Mouse (Mus musculus) brain, embryonic 18.5 days (tissue): ENCODE results near the gene Pbx2.

Source experiments
- DNase-seq: peaks from one replicate; pipeline ENCODE4 v3.0.0-alpha.2; 2012; ENCODE audit warnings: low read depth, low spot score

The Pbx2 gene

GRCm38 (mm10) chr17:34603375-34604060 lies 12.5 kb downstream of the Pbx2 start, which contains the start of gene Rnf5:
Rnf5 (minus strand) TSS chr17:34603690.
- DNase-seq: peak; percentile 100

DNA sequence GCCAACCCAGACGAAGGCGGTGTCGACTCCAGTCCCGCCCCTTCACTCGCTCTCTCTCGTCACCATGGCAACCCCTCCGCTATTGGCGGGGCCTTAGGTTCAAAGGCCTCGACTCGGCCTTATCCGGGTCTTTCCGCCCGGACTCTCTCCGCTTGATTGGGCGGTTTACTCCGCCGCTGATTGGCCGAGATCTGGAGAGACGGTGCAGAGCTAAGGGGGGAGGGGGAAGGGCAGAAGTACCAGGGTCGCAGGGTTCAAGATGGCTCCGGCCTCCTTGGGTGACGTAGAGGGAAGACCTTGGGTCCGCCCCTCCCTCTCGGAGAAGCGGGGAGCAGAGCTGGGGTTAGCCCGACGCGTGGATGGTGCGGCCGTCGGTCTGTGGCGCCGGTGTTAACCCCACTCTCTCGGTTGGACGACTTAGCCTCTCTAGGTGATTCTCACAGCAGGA lies 13.0 kb downstream of the Pbx2 start, which contains the start of gene Agpat1:
Agpat1 (plus strand) TSS at position 202 of the 448 bp plus-strand sequence.
- no peak for DNase-seq

GRCm38 (mm10) chr17:34604511-34605237 lies 13.6 kb downstream of the Pbx2 start:
- no peak for DNase-seq

DNA sequence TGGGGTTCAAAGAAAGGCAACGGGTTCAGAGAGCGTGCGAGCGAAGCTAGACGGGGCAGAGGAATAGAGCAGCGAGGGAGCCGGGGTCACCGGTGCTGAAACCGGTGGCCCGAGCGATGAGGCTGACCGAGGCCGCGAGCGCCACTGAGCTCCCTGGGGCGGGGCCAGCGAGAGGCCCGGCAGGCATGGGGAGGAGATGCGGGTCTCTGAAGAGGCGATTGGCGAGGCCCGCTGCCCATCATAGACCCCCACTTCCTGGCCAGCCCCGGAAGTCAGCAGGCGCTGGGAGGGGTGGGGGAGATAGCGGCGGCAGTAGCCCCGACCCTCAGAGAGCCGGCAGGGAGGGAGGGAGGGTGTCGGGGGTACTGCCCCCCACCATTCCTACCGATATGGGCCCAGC lies 14.5 kb downstream of the Pbx2 start:
- peak; percentile 92 for DNase-seq

DNA sequence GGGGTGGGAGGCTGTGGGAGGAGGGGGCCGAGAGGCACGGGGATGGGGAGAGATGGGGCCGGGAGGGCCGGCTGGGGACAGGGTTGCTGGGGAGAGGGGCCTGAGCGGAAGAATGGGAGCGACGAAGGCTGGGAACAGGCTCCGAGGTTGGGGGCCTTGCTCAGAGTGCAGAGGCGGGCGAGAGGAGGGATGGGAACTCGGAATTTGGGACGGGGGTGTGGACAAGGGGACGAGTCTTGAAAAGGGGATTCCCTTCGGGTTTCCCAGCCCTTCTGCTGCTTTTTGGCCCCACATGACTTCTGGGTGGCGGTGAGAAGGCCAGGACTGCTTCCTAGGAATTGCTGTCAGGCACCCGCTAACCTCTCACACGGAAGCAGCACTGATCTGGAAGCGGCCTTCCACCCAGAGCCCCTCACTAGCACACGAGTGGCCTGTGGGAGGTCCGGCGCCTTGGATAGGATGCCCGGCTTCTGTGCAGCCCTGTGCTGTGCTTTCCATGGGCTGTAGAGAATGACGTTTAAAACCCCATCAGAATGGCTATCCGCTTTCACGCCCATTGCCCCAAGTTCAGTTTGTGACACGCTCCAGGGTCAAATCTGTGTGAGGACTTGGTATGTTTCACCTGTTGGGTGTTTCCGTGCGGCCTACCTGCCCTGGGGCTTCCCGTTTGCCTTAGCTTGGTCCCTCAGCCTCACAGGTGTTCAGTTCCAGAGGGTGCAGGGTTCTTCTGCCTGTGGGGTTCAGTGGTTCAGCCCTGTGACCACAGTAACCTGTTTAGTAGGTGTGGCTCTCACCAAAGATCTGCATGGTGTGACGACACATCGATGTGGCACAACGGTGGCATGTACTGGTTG lies 15.3 kb downstream of the Pbx2 start:
- no peak for DNase-seq

GRCm38 (mm10) chr17:34607997-34608396 lies 16.9 kb downstream of the Pbx2 start:
- no peak for DNase-seq

GRCm38 (mm10) chr17:34611050-34611449 lies 20.0 kb downstream of the Pbx2 start:
- no peak for DNase-seq

- DNase-seq: no peak
Observed at GRCm38 (mm10) chr17:34613054-34613645, 22.1 kb downstream of the Pbx2 start.

DNA sequence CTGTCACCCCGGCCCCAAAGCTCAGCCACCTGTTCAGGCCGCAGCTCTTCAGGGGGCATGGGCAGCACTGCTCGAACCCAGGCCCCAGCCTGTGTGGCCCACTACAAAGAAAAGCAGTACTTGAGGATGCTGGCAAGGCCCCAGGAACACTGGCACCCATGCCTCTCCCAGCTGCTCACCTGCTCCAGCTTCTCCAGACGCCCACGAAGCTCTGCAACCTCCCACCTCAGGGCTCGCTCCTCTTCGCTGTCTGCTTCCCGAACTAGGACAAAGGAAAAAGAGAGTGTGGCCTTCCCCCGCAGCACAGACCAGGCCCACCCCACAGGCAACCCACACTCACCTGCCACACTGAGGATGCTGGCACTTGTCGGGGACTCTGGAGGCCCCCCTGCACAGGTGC lies 22.8 kb downstream of the Pbx2 start:
- DNase-seq: no peak

DNA sequence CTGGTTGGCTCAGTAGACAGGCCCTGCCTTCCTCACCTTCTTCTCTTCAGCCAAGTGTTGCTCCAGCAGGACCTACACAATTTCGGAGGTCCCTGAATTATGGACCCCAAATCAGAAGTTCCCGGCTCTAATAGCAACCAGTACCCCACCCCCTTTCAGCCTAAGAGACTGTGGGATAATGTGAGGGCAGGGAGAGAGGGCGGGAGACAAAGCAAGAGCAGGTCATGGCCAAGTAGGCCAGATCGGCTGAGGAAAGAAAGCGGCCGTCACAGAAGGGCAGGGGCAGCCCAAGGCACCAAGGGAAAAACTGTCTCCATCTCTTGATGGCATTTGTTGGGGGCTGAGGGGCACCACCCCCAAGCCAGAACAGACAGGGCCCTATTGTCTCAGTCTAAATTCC lies 24.8 kb downstream of the Pbx2 start, which contains the start of gene Egfl8:
Egfl8 (minus strand) TSS at position 101 of the 400 bp plus-strand sequence.
- DNase-seq: no peak

GRCm38 (mm10) chr17:34618999-34619398 lies 27.9 kb downstream of the Pbx2 start:
- no peak for DNase-seq

DNA sequence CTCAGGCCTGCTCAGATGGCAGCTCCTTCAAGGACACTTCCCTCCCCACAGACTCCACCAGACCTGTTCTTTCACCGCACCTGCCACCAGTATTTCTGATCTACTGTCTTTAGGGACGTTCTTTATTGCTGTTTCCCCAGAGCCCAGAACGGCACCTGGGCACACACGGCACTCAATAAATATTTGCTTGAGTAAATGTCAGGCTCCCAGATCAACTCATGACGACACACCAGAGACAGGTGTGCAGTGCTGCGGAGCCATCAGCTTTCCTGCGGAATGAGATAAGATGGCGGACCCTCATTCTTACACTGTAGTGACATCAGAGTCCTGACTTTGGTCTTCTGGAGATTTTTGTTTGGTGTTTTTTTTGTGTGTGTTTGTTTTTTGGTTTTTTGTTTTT lies 29.9 kb downstream of the Pbx2 start:
- no peak for DNase-seq

DNA sequence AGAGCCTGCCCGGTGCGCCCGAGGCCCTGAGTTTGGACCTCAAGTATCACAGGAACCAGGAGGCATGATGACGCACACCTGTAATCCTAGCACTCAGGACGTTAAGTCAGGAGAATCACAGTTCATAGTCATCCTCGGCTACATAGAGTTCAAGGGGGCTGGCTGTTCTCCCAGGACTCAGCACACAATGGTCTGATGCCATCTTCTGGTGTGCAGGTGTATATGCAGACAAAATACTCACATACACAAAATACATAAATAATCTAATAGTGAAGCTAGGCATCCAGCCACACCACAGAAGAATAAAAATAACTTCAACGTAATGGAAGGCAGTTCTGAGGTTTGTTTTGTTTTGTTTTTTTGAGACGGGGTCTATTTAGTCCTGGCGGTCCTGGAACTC lies 32.1 kb downstream of the Pbx2 start:
- DNase-seq: no peak

- no peak for DNase-seq
Observed at GRCm38 (mm10) chr17:34624981-34625380, 33.9 kb downstream of the Pbx2 start.

- no peak for DNase-seq
Observed at GRCm38 (mm10) chr17:34626062-34626772, 35.2 kb downstream of the Pbx2 start.

- no peak for DNase-seq
Observed at GRCm38 (mm10) chr17:34626773-34627092, 35.7 kb downstream of the Pbx2 start.

- DNase-seq: peak; percentile 84
Observed at GRCm38 (mm10) chr17:34627093-34627942, 36.3 kb downstream of the Pbx2 start.

DNA sequence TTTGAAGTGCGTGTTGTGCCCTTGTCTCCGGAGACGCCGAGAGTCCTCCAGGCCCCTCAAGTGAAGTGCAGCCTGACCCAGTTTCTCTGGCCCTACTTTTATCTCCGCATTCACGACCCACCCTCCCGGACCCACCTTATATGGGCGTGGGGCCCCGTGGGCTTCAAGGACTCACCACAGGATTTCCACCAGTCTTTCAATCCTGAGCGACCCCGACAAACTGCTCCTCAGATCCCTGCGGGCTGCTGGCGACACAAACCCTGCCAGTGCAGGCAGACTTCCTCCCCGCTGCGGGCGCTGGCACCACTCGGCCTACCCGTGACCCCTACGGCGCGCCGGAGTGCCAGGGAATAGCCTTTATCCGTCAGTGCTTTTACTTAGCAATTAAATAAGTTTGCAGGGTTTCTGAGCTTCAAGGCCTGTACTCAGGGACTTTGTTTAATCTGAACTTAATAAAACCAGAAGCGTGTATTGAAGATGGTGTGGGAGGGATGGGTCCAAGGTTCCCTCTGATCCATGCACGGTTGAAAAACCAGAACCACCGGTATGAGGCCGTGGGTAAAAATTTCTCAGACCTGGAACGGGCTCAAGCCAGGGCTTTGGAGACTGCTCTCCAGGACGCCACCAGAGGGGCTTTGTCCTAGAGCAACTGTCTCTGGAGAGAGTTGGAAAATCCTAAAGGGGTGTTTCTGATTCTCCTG lies 37.0 kb downstream of the Pbx2 start, which contains the start of gene Ppt2:
Ppt2 (minus strand) TSS at position 568 of the 701 bp plus-strand sequence.
- no peak for DNase-seq

GRCm38 (mm10) chr17:34628644-34628967 lies 37.5 kb downstream of the Pbx2 start:
- no peak for DNase-seq
